Mouse (Mus musculus) hindbrain, postnatal 0 days (tissue): ENCODE measurements around the gene Rflnb. TPM values are rescaled to one million over a fixed set of nuclear protein-coding genes. Genes with fewer than 3 reads are reported as not detected.
"Not testable (repeated sequence)": the region's sequence is repeated elsewhere in the genome, so short reads cannot be mapped to it uniquely, and the experiment has no call there.

Experiments
- ATAC-seq: fragments of 200-750 bp; cut with Nextera tagmentation; 2 replicates; pipeline ENCODE4 v1.8.0; 2017; ENCODE audit warnings: mild to moderate bottlenecking, moderate TSS enrichment, moderate library complexity
- DNase-seq: peaks from one replicate; pipeline ENCODE4 v3.0.0-alpha.2; 2015; ENCODE audit warnings: low spot score
- H3K27ac ChIP-seq: fragments of 300-500 bp; sonication (generic); 2 replicates; pipeline ENCODE4 v1.5.1; 2014; ENCODE audit warnings: mild to moderate bottlenecking
- H3K27me3 ChIP-seq: fragments of 300-500 bp; sonication (generic); 2 replicates; pipeline ENCODE4 v1.6.1; 2014; ENCODE audit warnings: low read length, mixed read lengths; ENCODE audit not compliant: insufficient read depth
- H3K36me3 ChIP-seq: fragments of 300-500 bp; sonication (generic); 2 replicates; pipeline ENCODE4 v1.6.1; 2014; ENCODE audit warnings: low read length, mixed read lengths; ENCODE audit not compliant: insufficient read depth
- H3K4me1 ChIP-seq: fragments of 300-500 bp; sonication (generic); 2 replicates; pipeline ENCODE4 v1.6.1; 2014; ENCODE audit warnings: antibody characterized with exemption, low read length, mixed read lengths; ENCODE audit not compliant: insufficient read depth
- H3K4me2 ChIP-seq: fragments of 300-500 bp; sonication (generic); 2 replicates; pipeline ENCODE4 v1.6.1; 2014; ENCODE audit warnings: low read depth, mild to moderate bottlenecking, low read length, moderate library complexity, mixed read lengths
- H3K4me3 ChIP-seq: fragments of 300-500 bp; sonication (generic); 2 replicates; pipeline ENCODE4 v1.5.1; 2014; ENCODE audit warnings: low read length
- H3K9ac ChIP-seq: fragments of 300-500 bp; sonication (generic); replicated peaks from 2 replicates; pipeline ENCODE4 v1.6.1; 2014; ENCODE audit warnings: mild to moderate bottlenecking, low read length, moderate library complexity, mixed read lengths
- H3K9me3 ChIP-seq: fragments of 300-500 bp; sonication (generic); 2 replicates; pipeline ENCODE4 v1.6.1; 2016; ENCODE audit warnings: low read length, mixed read lengths
- CTCF ChIP-seq: IDR thresholded peaks from 2 replicates; pipeline ENCODE4 v1.5.1; 2016; ENCODE audit warnings: antibody characterized with exemption, control low read depth, low read depth
- WGBS: fragments of 180-500 bp; shearing (Covaris S2); extraction: QIAGEN DNeasy Blood & Tissue Kit; methylation state at CpG from one replicate; pipeline ENCODE4 v1.1.7; 2014; 5-methylcytosine and 5-hydroxymethylcytosine counted together
- polyA plus RNA-seq: library from polyadenylated mRNA; unstranded; fragments of >200 nt; fragmentation: Nextera tagmentation; extraction: Ambion mirVana; gene quantifications from 2 replicates; pipeline ENCODE4 v1.2.1, GENCODE M21; 2015
- total RNA-seq: library from RNA; depleted of rRNA; stranded (reverse); fragments of >200 nt; gene quantifications from 2 replicates; pipeline ENCODE4 v1.2.3, GENCODE M21; 2014

The Rflnb gene
- total and polyA plus RNA-seq, 2 experiments from 2014 or later, result 13.6 to 14.9 TPM

GRCm38 (mm10) chr11:76009101-76009500 is 18.5 kb downstream of the Rflnb start:
- WGBS, result 91% methylated on average over 6 of the region's 6 CpGs
- H3K36me3 ChIP-seq, result no peaks in the 10 kb centered on the region

GRCm38 (mm10) chr11:76008162-76008561 is 19.4 kb downstream of the Rflnb start:
- Histone ChIP-seq H3K9ac (no peak overlapping the region), H3K27ac (no peak overlapping the region), H3K4me1 (no peaks in the 10 kb centered on the region), H3K36me3 (no peaks in the 10 kb centered on the region), H3K4me3 (no peak overlapping the region), H3K9me3 (no peaks in the 10 kb centered on the region), H3K27me3 (no peaks in the 10 kb centered on the region), H3K4me2 (no peak overlapping the region)
- ATAC-seq (no peak), DNase-seq (no peak)
- 76% methylated on average over 2 of the region's 2 CpGs for WGBS
- no peak for TF ChIP-seq CTCF

More at GRCm38 (mm10) chr11:76009101-76009500, 18.5 kb downstream of the Rflnb start:
- Histone ChIP-seq H3K4me2 (no peak overlapping the region), H3K9me3 (no peaks in the 10 kb centered on the region), H3K27me3 (no peaks in the 10 kb centered on the region), H3K27ac (no peak overlapping the region), H3K4me1 (no peaks in the 10 kb centered on the region), H3K9ac (no peak overlapping the region), H3K4me3 (no peak overlapping the region)
- TF ChIP-seq CTCF, result no peak
- DNase-seq (no peak), ATAC-seq (no peak)

GRCm38 (mm10) chr11:76004276-76004675 is 23.3 kb downstream of the Rflnb start:
- not testable (repeated sequence) for H3K27ac ChIP-seq, H3K4me2 ChIP-seq, H3K4me3 ChIP-seq, ATAC-seq, H3K9ac ChIP-seq, DNase-seq, H3K36me3 ChIP-seq, H3K9me3 ChIP-seq, H3K27me3 ChIP-seq
- WGBS, result 88% methylated on average over 7 of the region's 7 CpGs
- peaks cover 10% of the 10 kb centered on the region for H3K4me1 ChIP-seq

GRCm38 (mm10) chr11:76001237-76001878 is 26.2 kb downstream of the Rflnb start:
- H3K27me3 ChIP-seq, result no peaks in the 10 kb centered on the region
- no peak for ATAC-seq
- no peak for DNase-seq
- no peak overlapping the region for H3K4me3 ChIP-seq
- H3K4me2 ChIP-seq, result no peak overlapping the region
- no peak overlapping the region for H3K9ac ChIP-seq
- H3K9me3 ChIP-seq, result no peaks in the 10 kb centered on the region
- no peak overlapping the region for H3K27ac ChIP-seq
- 58% methylated on average over 3 of the region's 3 CpGs for WGBS
- TF ChIP-seq CTCF, result peak; percentile 42
- H3K36me3 ChIP-seq, result no peaks in the 10 kb centered on the region
- H3K4me1 ChIP-seq, result peaks cover 10% of the 10 kb centered on the region

GRCm38 (mm10) chr11:76000701-76001100 is 26.9 kb downstream of the Rflnb start:
- H3K4me2 ChIP-seq, result no peak overlapping the region
- H3K27ac ChIP-seq, result no peak overlapping the region
- no peaks in the 10 kb centered on the region for H3K36me3 ChIP-seq
- DNase-seq (no peak), ATAC-seq (no peak)
- H3K4me3 ChIP-seq, result no peak overlapping the region
- no peak overlapping the region for H3K9ac ChIP-seq
- H3K27me3 ChIP-seq, result no peaks in the 10 kb centered on the region
- 86% methylated on average over 5 of the region's 5 CpGs for WGBS
- TF ChIP-seq CTCF, result no peak
- H3K4me1 ChIP-seq, result peaks cover 10% of the 10 kb centered on the region
- no peaks in the 10 kb centered on the region for H3K9me3 ChIP-seq

- no peaks in the 10 kb centered on the region for H3K36me3 ChIP-seq
- H3K4me1 ChIP-seq, result peaks cover 10% of the 10 kb centered on the region
- no peaks in the 10 kb centered on the region for H3K27me3 ChIP-seq
- DNase-seq, result peak; percentile 92
- H3K9me3 ChIP-seq, result no peaks in the 10 kb centered on the region
- TF ChIP-seq CTCF, result peak; percentile 82
- no peak within 1 kb of the TSS for H3K27ac ChIP-seq
- 14% methylated on average over 35 of the region's 36 CpGs for WGBS
- H3K9ac ChIP-seq, result peak within 1 kb of the TSS; percentile 38
- peak; percentile 88 for ATAC-seq
- peak within 1 kb of the TSS; percentile 80 for H3K4me2 ChIP-seq
- peak within 1 kb of the TSS; percentile 58 for H3K4me3 ChIP-seq
These were observed 28.0 kb downstream of the Rflnb start, which contains the start of gene 1700016K19Rik for GRCm38 (mm10) chr11:75999440-76000155. Gene 1700016K19Rik (plus strand): TSS chr11:75999912.

- H3K27ac ChIP-seq, result no peak overlapping the region
- H3K27me3 ChIP-seq, result no peaks in the 10 kb centered on the region
- no peak overlapping the region for H3K4me2 ChIP-seq
- H3K36me3 ChIP-seq, result no peaks in the 10 kb centered on the region
- no peak for DNase-seq
- ATAC-seq, result no peak
- no peak for TF ChIP-seq CTCF
- H3K9me3 ChIP-seq, result no peaks in the 10 kb centered on the region
- no peak overlapping the region for H3K4me3 ChIP-seq
- 34% methylated on average over 9 of the region's 9 CpGs for WGBS
- no peak overlapping the region for H3K9ac ChIP-seq
- peaks cover under 1% of the 10 kb centered on the region; the same call in 1 of the 2 replicates for H3K4me1 ChIP-seq
These were observed 33.2 kb downstream of the Rflnb start for GRCm38 (mm10) chr11:75994357-75994756.
